Mouse (Mus musculus) neural tube, embryonic 14.5 days (tissue): Measurements from ENCODE around the gene Tsg101. TPM values are rescaled to one million over a fixed set of nuclear protein-coding genes. Genes with fewer than 3 reads are reported as not detected.
"Not testable (repeated sequence)": the region's sequence is repeated elsewhere in the genome, so short reads cannot be mapped to it uniquely, and the experiment has no call there.

Experiments used
- ATAC-seq: fragments of 200-750 bp; cut with Nextera tagmentation; 2 replicates; pipeline ENCODE4 v1.8.0; 2017; ENCODE audit warnings: low read depth, mild to moderate bottlenecking, moderate TSS enrichment, moderate library complexity
- H3K27ac ChIP-seq: fragments of 300-500 bp; sonication (generic); 2 replicates; pipeline ENCODE4 v1.5.1; 2014; ENCODE audit warnings: low read depth, mild to moderate bottlenecking, control low read depth, low read length, moderate library complexity, mixed read lengths
- H3K27me3 ChIP-seq: fragments of 300-500 bp; sonication (generic); 2 replicates; pipeline ENCODE4 v1.6.1; 2014; ENCODE audit warnings: low read length; ENCODE audit not compliant: control insufficient read depth, insufficient read depth
- H3K36me3 ChIP-seq: fragments of 300-500 bp; sonication (generic); 2 replicates; pipeline ENCODE4 v1.6.1; 2014; ENCODE audit warnings: low read length, mixed read lengths; ENCODE audit not compliant: control insufficient read depth, insufficient read depth
- H3K4me1 ChIP-seq: fragments of 300-500 bp; sonication (generic); 2 replicates; pipeline ENCODE4 v1.6.1; 2014; ENCODE audit warnings: low read length; ENCODE audit not compliant: control insufficient read depth, insufficient read depth
- H3K4me2 ChIP-seq: fragments of 300-500 bp; sonication (generic); 2 replicates; pipeline ENCODE4 v1.6.1; 2014; ENCODE audit warnings: mild to moderate bottlenecking, low read depth, low read length, control low read depth
- H3K4me3 ChIP-seq: fragments of 300-500 bp; sonication (generic); 2 replicates; pipeline ENCODE4 v1.5.1; 2014; ENCODE audit warnings: low read depth, low read length, control low read depth, mixed read lengths
- H3K9ac ChIP-seq: fragments of 300-500 bp; sonication (generic); replicated peaks from 2 replicates; pipeline ENCODE4 v1.6.1; 2014; ENCODE audit warnings: low read depth, mild to moderate bottlenecking, control low read depth, low read length, mixed read lengths
- H3K9me3 ChIP-seq: fragments of 300-500 bp; sonication (generic); 2 replicates; pipeline ENCODE4 v1.6.1; 2016; ENCODE audit warnings: low read length; ENCODE audit not compliant: control insufficient read depth
- WGBS: fragments of 180-500 bp; shearing (Covaris S2); extraction: QIAGEN DNeasy Blood & Tissue Kit; methylation state at CpG from one replicate; pipeline ENCODE4 v1.1.7; 2014; 5-methylcytosine and 5-hydroxymethylcytosine counted together
- polyA plus RNA-seq: library from polyadenylated mRNA; unstranded; fragments of >200 nt; fragmentation: Nextera tagmentation; extraction: Ambion mirVana; gene quantifications from 2 replicates; pipeline ENCODE4 v1.2.1, GENCODE M21; 2014

Tsg101 gene
- polyA plus RNA-seq, 1 experiment from 2014 or later, result 384 TPM

GRCm38 (mm10) chr7:46883304-46883703, 36.5 kb downstream of the Tsg101 start:
- Histone ChIP-seq H3K4me3 (no peak overlapping the region), H3K4me2 (no peak overlapping the region), H3K27ac (no peak overlapping the region), H3K4me1 (no peaks in the 10 kb centered on the region), H3K27me3 (no peaks in the 10 kb centered on the region), H3K9me3 (no peaks in the 10 kb centered on the region), H3K36me3 (peaks cover 9% of the 10 kb centered on the region), H3K9ac (no peak overlapping the region)
- ATAC-seq, result no peak
- 98% methylated on average over 3 of the region's 3 CpGs for WGBS

- not testable (repeated sequence) for H3K4me1 ChIP-seq, H3K9ac ChIP-seq, H3K27me3 ChIP-seq, H3K9me3 ChIP-seq, H3K36me3 ChIP-seq, H3K27ac ChIP-seq, H3K4me3 ChIP-seq, ATAC-seq, H3K4me2 ChIP-seq
- WGBS, result 88% methylated on average over 6 of the region's 8 CpGs
Observed at GRCm38 (mm10) chr7:46881941-46882340, 37.8 kb downstream of the Tsg101 start.

DNA sequence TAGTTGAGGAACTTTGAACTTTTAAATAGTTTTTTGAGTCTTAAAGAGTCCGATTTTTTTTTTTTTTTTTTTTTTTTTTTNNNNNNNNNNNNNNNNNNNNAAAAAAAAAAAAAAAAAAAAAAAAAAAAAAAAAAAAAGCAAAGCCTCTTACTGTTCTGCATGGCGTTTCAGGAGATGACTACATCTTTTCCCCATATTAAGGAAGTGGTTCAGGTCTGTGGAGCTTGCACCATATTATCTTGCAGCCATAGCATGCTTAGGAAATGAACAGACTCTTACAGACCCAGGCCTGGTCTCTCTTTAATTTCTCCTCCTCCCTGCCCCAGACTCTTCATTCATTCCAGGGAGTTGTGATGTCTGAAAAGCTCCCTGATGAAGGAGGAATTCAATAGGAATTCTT, 38.8 kb downstream of the Tsg101 start:
- no peaks in the 10 kb centered on the region for H3K4me1 ChIP-seq
- H3K4me3 ChIP-seq, result no peak overlapping the region
- no peak for ATAC-seq
- H3K9ac ChIP-seq, result no peak overlapping the region
- H3K36me3 ChIP-seq, result peaks cover 3% of the 10 kb centered on the region; the same call in 1 of the 2 replicates
- 89% methylated on average over 2 of the region's 2 CpGs for WGBS
- H3K4me2 ChIP-seq, result no peak overlapping the region
- no peak overlapping the region for H3K27ac ChIP-seq
- no peaks in the 10 kb centered on the region for H3K27me3 ChIP-seq
- H3K9me3 ChIP-seq, result no peaks in the 10 kb centered on the region

DNA sequence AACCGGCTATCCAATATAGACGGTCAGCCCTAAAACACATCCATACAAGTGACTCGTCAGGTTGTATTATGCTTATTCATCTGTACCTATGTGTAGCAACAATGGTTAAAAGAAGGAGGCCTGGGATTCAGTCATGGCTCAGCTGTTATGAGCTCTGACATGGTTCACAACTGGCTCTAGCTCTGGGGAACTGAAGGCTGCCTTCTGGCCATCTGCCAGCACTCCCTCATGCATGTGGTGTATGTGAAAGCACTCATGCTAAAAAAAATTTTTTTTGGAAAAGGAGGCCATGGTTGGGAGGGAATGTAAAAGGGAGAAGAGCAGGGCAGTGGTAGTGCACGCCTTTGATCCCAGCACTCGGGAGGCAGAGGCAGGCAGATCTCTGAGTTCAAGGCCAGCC, 39.9 kb downstream of the Tsg101 start:
- WGBS, result 95% methylated on average over 5 of the region's 5 CpGs
- ATAC-seq, result no peak

DNA sequence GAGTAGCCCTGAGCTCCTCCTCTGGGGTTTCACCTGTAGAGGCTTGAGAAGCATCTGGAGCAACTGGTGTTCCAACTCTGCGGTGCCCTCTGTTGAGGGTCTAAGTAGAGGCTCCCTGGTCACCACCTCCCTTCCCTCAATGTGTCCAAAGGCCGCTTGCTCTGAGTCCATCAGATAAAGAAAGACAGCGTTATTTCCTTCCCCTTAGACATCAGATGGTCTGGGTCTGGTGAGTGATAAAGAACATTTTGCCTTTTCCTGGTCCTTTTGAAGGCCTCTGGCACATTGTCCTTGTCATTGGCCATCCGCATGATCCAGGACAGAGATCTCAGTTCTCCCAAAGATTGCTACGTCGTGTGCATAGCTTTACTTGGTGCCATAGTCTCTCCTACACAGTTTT, 42.5 kb downstream of the Tsg101 start:
- H3K9ac ChIP-seq, result no peak overlapping the region
- H3K9me3 ChIP-seq, result no peaks in the 10 kb centered on the region
- no peak overlapping the region for H3K27ac ChIP-seq
- no peak overlapping the region for H3K4me3 ChIP-seq
- H3K4me2 ChIP-seq, result no peak overlapping the region
- WGBS, result 87% methylated on average over 6 of the region's 6 CpGs
- no peaks in the 10 kb centered on the region for H3K4me1 ChIP-seq
- no peak for ATAC-seq
- no peaks in the 10 kb centered on the region for H3K27me3 ChIP-seq
- no peaks in the 10 kb centered on the region for H3K36me3 ChIP-seq

More for the DNA sequence above, 39.9 kb downstream of the Tsg101 start:
- Histone ChIP-seq H3K27me3 (no peaks in the 10 kb centered on the region), H3K4me3 (no peak overlapping the region), H3K36me3 (peaks cover 3% of the 10 kb centered on the region; the same call in 1 of the 2 replicates), H3K9ac (no peak overlapping the region), H3K4me2 (no peak overlapping the region), H3K9me3 (no peaks in the 10 kb centered on the region), H3K27ac (no peak overlapping the region), H3K4me1 (no peaks in the 10 kb centered on the region)

DNA sequence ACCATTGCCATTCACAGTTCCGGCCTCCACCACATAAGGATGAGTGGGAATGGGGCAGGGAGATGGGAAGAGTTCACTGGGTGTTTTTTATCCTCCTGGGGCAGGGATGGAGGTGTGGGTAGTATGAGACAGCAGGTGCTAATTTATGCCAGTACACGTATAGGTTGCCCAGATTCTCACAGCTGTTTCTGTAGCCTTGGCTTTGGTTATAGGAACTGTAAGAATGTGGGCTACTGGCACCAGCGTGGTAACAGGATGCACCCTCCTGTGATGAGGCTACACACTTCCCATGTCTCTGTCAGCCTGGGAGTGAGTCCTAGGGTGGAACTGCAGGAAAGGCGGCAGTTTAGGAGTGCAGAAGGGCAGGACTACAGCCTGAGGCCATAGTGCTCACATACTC, 42.9 kb downstream of the Tsg101 start:
- Histone ChIP-seq H3K9me3 (no peaks in the 10 kb centered on the region), H3K9ac (no peak overlapping the region), H3K4me2 (no peak overlapping the region), H3K4me1 (no peaks in the 10 kb centered on the region), H3K36me3 (no peaks in the 10 kb centered on the region), H3K4me3 (no peak overlapping the region), H3K27ac (no peak overlapping the region), H3K27me3 (no peaks in the 10 kb centered on the region)
- ATAC-seq, result no peak
- WGBS, result 67% methylated on average over 4 of the region's 4 CpGs

DNA sequence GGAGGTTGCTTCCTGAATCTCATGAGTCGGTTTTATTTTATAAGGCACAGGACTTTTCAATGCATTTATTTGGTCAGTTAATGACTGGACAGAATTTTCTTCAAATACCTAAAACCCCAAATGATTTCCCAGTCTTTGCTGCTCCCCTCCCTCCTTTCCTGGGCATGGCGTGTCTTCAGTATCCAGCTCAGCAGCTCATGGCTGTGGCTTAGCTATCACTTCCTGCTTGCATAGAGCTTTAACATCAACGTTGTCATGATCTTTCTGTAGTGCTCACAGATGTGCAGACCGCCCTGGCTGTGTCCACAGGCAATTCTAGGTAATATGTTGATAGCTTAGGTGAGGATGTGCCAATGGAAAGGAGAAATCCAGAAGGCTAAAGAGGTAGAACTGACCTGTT, 47.8 kb downstream of the Tsg101 start:
- no peaks in the 10 kb centered on the region for H3K27me3 ChIP-seq
- H3K4me1 ChIP-seq, result no peaks in the 10 kb centered on the region
- no peak for ATAC-seq
- WGBS, result 85% methylated on average over 4 of the region's 4 CpGs
- no peak overlapping the region for H3K27ac ChIP-seq
- H3K36me3 ChIP-seq, result no peaks in the 10 kb centered on the region
- no peaks in the 10 kb centered on the region for H3K9me3 ChIP-seq
- H3K4me2 ChIP-seq, result no peak overlapping the region
- no peak overlapping the region for H3K9ac ChIP-seq
- H3K4me3 ChIP-seq, result no peak overlapping the region

DNA sequence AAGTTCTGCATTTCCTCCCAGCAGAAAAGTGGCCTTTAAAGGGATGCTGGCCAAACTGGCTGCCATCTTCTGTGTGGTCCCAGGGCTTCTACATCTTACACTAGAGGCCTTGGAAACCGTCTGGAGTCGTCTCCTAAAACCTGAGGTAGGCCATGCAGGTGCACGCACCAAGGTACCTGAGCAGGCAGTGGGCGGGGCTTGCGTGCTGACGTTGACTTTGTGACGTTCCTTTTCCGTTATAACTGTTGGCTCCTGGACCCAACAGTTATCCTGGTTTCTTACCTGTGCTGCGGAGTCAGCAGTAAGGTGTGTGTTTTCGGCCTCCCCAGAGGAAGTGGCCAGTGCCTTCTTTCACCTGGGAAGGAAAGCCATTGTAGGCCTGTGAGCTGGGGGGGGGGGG, 58.8 kb downstream of the Tsg101 start, which contains the start of gene Ldhc:
Gene Ldhc (plus strand): TSS at position 208 of the 400 bp plus-strand sequence.
- no peak within 1 kb of the TSS for H3K4me3 ChIP-seq
- no peak within 1 kb of the TSS for H3K4me2 ChIP-seq
- H3K4me1 ChIP-seq, result no peaks in the 10 kb centered on the region
- H3K27me3 ChIP-seq, result no peaks in the 10 kb centered on the region
- WGBS, result 37% methylated on average over 10 of the region's 10 CpGs
- no peak for ATAC-seq
- no peak within 1 kb of the TSS for H3K9ac ChIP-seq
- H3K27ac ChIP-seq, result no peak within 1 kb of the TSS
- no peaks in the 10 kb centered on the region for H3K36me3 ChIP-seq
- no peaks in the 10 kb centered on the region for H3K9me3 ChIP-seq

DNA sequence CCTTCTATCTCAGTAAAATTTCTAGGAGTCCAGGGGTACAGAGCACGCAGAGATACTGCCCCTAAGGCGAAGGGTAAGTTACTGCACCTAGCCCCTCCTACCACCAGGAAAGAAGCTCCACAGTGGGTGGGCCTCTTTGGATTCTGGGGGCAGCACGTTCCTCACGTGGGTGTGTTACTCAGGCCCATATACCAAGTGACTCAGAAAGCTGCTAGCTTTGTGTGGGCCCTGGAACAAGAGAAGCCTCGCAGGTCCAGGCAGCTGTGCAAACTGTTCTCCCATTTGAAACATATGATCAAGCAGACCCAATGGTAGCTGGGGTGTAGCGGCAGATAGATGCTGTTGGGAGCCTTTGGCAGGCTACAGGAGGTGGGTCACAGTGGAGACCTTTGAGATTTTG, 60.7 kb downstream of the Tsg101 start:
- no peak for ATAC-seq
- Histone ChIP-seq H3K27me3 (no peaks in the 10 kb centered on the region), H3K4me1 (no peaks in the 10 kb centered on the region), H3K4me3 (no peak overlapping the region), H3K9me3 (no peaks in the 10 kb centered on the region), H3K36me3 (0 out of 2 replicates have a peak, but pooled peaks cover 5% of the 10 kb centered on the region), H3K27ac (no peak overlapping the region), H3K9ac (no peak overlapping the region), H3K4me2 (no peak overlapping the region)
- WGBS, result 61% methylated on average over 6 of the region's 6 CpGs

GRCm38 (mm10) chr7:46857436-46857835, 62.3 kb downstream of the Tsg101 start:
- Histone ChIP-seq H3K4me3 (no peak overlapping the region), H3K36me3 (peaks cover 11% of the 10 kb centered on the region; the same call in 1 of the 2 replicates), H3K27ac (no peak overlapping the region), H3K4me2 (no peak overlapping the region), H3K9me3 (no peaks in the 10 kb centered on the region), H3K4me1 (no peaks in the 10 kb centered on the region), H3K27me3 (no peaks in the 10 kb centered on the region), H3K9ac (no peak overlapping the region)
- ATAC-seq, result no peak
- WGBS, result 82% methylated on average over 9 of the region's 9 CpGs
